Mouse (Mus musculus) erythroid progenitor cell, adult 5-6 weeks (primary cell): ENCODE results near the gene Fam57b. TPM values are rescaled to one million over a fixed set of nuclear protein-coding genes. Genes with fewer than 3 reads are reported as not detected.

Experiments
- ATAC-seq: replicated peaks from 2 replicates; pipeline ENCODE4 v1.8.0; 2016; ENCODE audit warnings: moderate number of reproducible peaks, mild to moderate bottlenecking, moderate TSS enrichment, inconsistent platforms; ENCODE audit not compliant: poor library complexity, low FRiP score, severe bottlenecking
- total RNA-seq, 2 experiments: library from RNA; stranded (forward) in 1 of 2; stranded (reverse) in 1 of 2; fragments of 150-400 nt in 1 of 2; fragments of 186-747, 209-891 nt in 1 of 2; gene quantifications; 2 replicates each; pipeline versions ENCODE4 v1.2.3 to v1.2.4; 2015 to 2017; ENCODE audit warnings: low replicate concordance in 2 of 2

Fam57b gene
- total RNA-seq (2015; ENCODE audit: low replicate concordance) (not detected in 2 replicates), total RNA-seq (2017; ENCODE audit: low replicate concordance) (not detected in 2 replicates)

DNA sequence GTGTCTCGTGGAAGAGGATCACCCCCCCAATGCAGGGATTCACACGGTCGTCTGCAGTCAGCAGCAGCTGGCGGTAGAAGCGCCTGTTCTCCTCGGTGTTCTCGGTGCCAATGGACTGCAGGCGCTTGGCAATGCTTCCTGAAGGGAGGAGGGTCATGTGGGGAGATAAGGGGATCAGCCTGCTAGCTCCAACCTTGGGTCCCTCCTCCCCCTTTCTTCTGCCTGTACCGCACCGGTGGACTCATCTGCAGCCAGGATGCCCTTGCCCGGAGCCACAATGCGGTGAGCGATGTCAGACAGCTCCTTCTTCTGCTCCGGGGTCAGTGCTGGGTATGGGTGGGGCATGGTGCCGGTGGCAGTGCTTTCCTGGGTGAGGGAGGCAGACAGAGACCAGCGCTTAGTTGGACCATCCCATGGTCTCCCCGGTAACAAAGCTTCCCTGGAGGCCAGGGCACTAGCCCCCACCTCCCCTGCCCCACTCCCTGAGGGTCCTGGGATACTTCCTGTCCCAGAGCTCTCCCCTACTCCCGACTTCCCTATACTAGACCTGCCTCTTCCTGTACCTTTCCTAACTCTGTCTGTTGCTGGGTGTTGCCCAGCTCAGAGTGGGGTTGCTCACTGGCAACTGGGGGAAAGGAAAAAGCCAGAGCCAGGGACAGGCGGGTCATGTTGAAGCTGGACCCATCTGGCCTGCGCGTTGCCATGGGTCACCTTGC, at the start of gene Fam57b:
Gene Fam57b, plus strand, starts transcription at position 258 of the 716 bp plus-strand sequence.
- no peak for ATAC-seq

DNA sequence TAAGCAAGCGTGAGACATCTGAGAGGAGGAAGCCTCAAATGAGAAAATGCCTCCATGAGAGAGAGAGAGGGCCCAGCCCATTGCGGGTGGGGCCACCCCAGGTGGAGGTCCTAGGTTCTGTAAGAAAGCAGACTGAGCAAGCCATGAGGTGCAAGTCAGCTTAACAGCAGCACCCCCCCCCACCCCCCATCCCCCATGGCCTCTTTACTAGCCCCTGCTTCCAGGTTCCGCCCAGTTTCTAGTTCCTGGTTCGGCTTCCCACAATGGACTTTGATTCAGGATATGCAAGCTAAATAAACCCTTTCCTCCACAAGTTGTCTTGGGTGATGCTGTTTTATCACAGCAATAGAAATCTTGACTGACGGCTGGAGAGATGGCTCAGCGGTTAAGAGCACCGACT, 48.6 kb upstream of the Fam57b start:
- ATAC-seq: no peak

DNA sequence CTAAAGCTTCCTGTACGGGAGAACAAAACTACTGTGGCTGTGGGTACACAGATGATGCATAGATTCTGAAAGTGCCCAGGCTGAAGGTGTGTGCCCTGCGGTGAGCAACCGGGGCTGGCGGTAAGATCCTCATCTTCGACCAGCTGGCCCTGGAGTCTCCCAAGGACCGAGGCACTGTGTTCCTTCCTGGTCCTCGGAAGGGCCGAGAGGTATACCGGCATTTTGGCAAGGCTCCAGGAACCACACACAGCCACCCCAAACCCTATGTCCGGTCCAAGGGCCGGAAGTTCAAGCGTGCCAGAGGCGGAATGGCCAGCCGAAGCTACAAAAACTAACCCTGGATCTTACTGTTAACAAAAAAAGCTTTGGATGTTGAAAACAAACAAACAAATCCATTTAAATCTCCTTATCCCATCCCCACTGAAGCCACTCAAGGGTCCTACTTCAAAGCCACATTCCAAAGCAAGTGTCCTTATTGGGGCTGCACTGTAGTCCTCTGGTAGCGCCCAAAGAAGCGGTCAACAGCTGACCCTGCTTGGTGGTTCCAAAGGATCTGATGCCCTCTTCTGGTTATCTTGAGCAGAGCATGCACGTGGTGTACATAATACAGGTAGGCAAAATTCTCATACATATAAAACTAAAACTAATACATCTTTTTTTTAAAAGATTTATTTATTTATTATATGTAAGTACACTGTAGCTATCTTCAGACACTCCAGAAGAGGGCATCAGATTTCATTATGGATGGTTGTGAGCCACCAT, 47.7 kb upstream of the Fam57b start:
- no peak for ATAC-seq

DNA sequence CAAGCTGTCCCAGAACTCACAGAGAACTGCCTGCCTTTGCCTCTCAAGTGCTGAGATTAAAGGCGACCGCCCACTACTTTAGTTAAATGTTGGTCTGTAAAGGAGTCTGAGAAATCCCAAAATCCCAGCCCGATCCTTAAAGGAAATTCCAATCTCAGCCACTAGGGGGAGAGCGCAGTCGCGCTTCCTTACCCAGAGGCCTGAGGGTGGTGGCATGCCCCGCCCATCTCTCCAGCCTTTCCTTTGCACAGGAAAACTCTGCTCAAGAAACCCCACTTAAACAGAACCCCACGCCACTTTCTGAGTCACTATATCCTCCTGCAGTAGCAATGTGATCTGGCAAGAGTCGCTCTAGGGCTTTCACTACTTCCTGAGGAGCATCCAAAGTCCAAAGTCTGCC, 42.6 kb upstream of the Fam57b start:
- ATAC-seq: peak; percentile 77

DNA sequence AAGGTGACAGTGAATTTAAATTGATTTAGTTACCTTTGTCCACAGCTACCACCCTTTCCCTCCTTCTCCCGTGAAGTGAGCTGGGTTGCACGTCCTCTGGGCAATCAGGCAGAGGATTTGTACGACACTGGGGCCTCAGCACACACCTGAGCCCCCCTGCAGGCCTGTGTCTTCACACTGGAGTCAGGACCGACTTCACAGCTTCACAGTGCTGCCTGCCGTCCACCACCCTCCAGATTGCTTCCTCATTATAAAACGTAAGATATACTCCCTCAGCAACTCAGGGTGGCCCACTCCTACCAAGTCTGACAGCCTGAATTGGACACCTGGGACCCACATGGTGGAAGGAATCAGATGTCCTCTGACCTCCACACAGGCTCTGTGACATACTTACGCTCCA, 38.9 kb upstream of the Fam57b start:
- no peak for ATAC-seq

DNA sequence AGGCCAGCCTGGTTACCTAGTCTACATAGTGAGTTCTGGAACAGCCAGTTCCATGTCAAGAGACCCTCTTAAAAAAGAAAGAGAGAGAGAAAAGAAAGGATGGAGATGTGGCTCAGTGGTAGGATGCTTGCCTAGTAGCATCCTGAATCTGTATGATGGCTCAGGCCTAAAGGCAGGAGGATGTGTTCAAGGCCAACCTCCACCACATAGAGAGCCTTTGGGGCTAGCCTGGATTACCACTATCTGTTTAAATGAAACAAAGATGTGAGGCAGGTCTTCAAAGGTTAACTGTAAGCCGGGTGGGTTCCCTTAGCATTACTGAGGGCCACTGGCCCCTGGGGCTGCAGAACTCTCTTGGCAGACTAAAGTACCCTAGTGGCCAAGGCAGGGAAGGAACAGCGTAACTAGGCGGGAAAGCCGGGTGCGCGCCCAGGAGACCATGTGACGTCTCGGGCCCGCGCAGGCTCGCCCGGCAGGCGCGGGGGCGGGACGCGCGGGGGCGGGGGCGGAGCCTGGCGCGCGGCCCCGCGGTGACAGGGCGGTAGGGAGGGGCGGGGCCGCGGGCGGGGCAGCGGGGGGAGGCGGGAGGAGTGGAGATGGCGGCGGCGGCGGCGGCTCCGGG, 38.3 kb upstream of the Fam57b start, which contains the start of gene Mapk3:
Gene Mapk3, plus strand, starts transcription at position 552 of the 622 bp plus-strand sequence.
- ATAC-seq: peak; percentile 88

DNA sequence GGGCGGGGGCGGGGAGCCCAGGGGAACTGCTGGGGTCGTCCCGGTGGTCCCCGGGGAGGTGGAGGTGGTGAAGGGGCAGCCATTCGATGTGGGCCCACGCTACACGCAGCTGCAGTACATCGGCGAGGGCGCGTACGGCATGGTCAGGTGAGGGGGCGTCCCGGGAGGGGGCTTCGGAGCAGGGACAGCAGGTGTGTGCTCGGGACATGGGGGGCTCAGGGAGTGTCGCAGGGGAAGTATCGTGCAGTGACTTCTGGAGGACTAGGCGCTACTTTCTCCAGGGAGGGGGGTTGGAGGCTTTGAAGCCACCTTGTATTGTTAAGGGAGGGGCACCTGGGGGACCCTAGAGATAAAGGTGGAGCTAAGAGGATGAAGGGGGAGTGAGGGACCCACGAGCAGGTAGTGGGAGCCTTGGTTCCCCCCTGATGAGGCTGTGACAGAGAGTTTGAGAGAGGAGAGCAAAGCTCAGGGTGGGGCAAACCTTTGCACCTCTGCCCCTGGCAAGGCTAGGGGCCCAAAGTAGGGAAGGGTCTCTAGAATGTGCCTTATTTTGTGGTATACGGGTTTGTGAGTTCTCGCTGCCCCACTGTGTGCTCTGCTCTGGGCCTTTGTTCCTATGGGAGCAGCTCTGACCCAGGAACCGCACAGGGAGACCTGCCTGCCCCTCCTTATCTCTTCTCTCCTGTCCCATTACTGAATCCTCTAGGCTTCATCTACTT, 37.6 kb upstream of the Fam57b start:
- ATAC-seq: peak; percentile 54

DNA sequence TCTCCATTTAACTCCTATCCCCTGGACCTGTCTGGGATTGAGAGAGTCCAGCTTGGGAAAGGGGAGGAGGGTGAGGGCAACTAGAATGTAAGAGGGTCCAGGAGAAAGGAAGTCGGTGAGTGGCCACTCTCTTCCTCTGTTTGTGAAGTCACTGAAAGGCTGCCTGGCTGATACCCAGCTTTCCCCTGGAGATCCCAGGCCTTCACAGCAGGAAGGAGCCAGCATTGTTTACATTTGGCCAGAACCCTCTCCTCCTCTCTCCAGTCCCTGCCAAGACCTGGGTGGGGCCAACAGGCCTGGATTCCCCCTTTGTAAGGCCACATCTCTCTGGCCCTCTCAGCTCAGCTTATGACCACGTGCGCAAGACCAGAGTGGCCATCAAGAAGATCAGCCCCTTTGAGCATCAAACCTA, 37.1 kb upstream of the Fam57b start:
- no peak for ATAC-seq

DNA sequence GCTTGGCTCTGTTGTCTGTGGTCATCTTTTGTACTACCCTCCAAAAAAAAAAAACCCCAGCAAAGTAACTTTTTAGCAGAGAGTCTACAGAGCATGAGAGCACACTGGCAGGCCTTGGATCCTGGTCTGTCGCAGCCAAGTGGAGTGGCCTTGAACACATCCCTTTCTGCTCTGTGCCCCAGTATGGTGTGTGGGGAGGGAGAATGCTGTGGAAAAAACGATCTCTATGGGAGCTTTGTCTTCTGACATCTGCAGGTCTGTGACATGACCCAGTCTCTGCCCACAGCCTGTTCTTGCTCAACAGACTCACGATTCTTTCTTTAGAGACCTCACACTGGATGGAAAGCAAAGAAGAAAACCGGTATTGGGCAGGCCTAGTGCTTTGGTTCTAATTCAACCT, 36.5 kb upstream of the Fam57b start:
- ATAC-seq: no peak

DNA sequence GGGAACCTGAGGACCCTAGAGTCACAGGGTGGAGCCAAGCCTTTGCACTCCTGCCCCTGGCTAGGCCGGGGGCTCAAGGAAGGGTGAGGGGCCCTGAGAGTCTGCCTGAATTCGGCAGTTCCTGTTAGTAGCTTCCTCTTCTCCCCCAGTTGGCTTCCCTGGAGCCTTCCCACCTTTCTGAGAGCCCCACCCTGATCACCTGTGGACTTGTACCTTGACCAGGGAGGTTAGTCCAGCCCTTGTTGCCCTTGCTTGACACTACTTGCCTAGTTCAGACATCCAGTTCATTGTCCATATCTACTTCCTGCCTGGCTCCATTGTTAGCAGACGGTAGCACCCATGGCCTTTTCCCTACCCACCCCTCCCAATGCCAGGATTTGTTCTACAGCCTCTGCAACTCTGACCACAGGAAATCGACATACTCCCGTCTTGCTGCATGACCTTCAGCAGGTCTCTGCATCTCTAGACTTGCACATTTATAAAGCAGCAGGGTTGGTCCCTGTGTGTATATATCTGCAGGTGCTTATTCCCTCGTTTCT, 35.9 kb upstream of the Fam57b start:
- no peak for ATAC-seq

DNA sequence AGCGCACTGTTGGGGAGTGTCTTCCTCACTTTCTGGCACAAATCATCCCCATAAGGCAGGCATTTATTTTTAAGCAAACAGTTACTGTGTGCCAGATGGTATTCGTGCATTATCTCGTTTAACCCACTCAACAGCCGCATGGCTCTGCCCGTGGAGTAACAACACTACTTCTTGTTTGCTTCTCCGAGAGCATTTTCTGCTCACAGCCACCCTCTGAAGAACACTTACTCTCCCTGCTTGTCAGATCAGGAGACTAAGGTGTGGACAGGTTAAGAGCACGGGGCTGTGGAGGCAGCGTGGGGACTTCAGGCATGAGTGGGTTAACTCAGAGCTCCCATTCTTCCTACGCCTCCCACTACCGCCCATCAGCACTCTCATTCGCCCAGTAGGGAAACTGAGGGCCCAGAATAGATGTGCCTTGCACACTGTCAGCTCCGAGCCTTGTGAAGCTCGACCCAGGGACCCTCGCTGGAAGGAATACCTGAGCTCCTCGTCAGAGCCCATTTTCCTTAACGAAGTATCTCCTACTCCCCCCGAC, 34.9 kb upstream of the Fam57b start:
- no peak for ATAC-seq

DNA sequence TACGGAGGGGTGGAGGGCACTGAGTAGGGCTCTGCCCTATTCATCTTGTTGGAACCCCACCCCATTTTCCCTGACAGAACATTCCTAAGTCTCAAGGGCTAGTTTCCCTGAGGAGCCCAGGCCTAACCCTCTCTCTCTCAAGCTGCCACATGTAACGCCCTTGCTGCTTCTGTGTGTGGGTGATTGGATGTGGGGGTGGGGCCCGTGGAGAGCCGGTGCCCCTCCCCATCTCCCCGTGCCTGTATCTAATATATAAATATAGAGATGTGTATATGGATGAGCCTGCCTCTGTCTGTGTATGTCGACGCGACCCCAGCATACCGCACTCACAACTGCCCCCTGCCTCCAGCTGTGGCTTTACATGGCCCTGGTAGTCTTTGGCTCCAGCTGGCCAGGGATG, 31.9 kb upstream of the Fam57b start:
- no peak for ATAC-seq

DNA sequence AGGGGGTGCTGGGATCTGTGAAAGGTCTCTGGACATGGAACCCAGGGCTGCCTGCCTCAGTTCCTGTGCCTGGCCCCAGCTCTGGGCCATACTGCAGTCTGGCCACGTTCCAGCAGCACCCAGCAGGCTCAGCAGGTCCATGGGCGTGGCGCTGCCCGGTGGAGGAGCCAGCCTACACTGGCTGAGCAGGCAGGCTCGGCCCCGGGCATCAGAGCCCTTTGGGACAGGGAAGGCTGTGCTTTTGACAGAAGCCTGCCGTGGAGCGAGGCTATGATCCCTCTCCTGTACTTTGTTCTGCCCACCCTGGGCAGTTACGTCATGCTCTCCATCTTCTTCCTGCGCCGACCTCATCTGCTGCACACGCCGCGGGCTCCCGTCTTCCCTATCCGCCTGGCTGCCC, 31.3 kb upstream of the Fam57b start, which contains the start of gene Gdpd3:
Gene Gdpd3, plus strand, starts transcription at position 134 of the 400 bp plus-strand sequence.
- peak; percentile 83 for ATAC-seq

DNA sequence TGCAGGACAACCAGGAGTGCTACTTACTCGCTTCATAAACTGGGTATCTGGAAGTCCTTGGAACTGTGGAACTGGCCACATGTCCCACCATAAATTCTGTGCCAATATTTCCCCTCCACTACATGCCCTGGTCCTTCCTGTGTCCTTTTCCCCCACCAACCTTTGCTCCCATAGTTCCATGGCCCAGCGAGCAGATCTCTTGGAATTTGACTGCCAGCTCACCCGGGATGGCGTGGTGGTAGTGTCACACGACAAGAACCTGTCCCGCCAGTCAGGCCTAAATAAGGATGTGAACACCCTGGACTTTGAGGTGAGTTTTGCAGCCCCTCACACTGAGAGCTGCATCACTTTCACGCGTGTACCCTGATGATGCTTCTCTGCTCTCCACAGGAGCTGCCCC, 30.5 kb upstream of the Fam57b start:
- no peak for ATAC-seq

DNA sequence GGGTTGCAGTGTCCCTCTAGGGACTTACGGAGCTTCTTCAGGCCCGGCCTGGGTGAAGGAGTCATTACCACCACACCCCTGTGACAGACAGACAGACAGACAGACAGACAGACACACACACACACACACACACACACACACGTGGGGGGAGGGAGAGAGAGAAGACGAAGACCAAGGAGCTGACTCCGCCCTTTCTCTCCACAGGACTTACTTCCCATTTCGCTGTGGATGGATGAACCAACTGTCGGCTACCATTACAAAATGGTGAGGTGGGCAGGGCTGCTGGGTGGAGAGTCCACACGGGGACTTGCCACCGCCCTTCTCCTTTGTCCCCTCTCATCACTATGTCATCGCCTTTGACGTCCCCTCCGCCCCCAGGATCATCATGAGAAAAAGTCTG, 26.7 kb upstream of the Fam57b start:
- ATAC-seq: no peak

DNA sequence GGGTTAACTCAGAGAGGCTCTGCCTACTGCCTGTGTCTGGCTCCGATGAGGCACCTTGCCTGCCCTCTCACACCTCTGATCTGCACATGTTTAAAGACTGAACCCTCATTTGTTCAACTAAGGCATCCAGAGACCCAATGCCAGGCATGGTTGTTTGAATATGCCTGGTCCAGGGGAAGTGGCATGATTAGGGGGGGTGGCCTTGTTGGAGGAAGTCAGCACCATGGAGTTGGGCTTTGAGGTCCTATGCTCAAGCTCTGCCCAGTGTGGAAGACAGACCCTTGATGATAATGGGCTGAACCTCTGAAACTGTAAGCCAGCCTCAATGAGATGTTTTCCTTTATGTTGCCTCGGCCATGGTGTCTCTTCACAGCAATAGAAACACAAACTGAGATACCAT, 24.1 kb upstream of the Fam57b start:
- ATAC-seq: no peak

DNA sequence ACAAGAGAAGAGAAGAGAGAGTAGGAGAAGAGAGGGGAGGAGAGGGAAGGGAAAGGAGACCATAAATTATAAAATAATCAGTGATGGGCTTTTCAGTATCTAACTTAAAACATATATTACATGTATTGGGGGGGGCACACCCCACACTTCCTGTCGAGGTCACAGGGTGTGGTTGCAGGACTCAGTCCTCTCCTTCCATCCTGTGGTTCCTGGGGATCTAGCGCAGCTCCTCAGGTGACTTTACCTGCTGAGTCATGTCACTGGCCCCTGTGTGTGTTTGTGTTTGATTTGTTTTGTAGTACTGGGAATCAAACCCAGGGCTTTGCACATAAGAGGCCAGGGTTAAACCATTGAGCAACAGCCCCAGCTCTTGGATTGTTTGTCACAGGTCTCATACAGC, 23.0 kb upstream of the Fam57b start:
- no peak for ATAC-seq

DNA sequence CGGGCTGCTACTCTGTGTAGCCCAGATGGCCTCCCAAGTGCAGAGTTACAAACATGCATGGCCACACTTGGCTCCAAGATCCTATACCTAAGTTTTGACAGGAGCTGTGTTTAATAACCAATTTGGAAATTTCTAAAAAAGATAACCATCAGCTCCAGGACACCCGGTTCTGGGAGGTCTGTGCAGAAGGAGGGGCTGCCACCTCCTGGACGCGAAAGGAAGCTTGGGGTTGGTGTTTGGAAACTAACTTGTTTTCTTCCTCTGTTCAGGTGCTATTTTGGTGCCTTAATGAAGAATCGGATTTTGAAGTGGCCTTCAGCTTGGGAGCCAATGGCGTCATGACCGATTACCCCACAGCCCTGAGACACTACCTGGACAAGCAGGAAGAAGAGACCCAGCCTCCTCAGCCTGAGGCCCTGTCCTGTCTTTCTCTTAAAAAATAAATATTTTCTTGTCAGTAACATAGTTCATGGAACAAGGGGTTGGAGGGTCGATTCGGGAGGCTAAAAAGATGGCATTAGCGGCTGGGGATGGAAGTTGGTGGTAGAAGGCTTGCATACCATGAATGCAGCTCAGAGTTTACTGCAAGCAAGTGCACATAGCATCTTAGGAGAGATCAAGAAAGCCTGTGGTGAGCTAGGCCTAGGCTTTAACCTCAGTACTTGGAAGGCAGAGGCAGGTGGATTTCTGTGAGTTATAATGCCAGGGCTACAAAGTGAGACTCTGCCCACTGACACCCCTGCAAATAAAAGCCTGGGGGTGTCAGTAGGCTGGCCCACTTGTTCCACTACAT, 22.1 kb upstream of the Fam57b start:
- no peak for ATAC-seq

DNA sequence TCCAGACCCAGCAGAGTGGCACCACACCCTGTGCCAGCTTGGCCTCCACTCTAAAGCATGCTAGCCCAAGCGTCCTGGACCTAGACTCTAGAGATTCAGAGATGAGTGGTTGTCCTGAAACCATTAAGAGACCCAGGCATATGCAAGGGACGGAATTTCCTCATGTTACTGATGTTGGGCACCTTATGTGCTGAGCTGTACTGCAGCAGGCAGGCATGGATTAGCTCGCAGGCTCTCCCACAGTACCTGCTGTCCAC, 21.6 kb upstream of the Fam57b start:
- ATAC-seq: no peak
